Mouse (Mus musculus) cerebellum, adult 2 months (tissue): Measurements from ENCODE around the gene Copg1.

Experiments used
- CTCF ChIP-seq: fragments of 200-500 bp; IDR thresholded peaks from 2 replicates; pipeline ENCODE4 v1.5.1; 2011; ENCODE audit warnings: low read depth, mild to moderate bottlenecking, control low read depth, low read length, moderate library complexity, borderline replicate concordance; ENCODE audit not compliant: insufficient read depth
- POLR2A ChIP-seq: fragments of 200-500 bp; IDR thresholded peaks from 2 replicates; pipeline ENCODE4 v1.6.1; 2011; ENCODE audit warnings: low read length, control low read depth, borderline replicate concordance; ENCODE audit not compliant: insufficient read depth

DNA sequence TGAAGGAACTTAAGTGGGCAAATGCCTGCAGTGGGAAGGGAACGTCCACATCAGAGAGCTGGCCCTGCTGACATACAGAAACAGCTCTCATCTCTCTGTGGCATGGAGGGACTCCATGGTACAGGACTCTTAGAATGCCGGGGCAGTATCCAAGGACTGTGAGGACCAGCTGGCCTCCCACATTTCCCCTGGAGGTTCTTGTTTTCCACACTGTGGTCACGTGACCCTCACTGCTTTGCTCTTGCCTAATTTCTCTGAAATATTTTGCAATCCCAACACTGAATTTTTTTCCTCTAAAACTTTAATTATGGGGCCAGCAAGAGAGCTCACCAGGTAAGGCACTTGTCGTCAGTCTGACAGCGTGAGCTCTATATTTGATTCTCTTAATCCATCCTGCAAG lies 47.4 kb downstream of the Copg1 start:
- TF ChIP-seq CTCF (no peak), POLR2A (no peak)
